17 mouse cellular contexts compared by ENCODE assay signal in genomic region chr2:76928816-76929215, GRCm38 (mm10). TPM values are rescaled to one million over a fixed set of nuclear protein-coding genes. Genes with fewer than 3 reads are reported as not detected.
A peak's percentile ranks its signal among the peaks of the same experiment; 100 is the strongest.
DNase-seq lines count a peak whose midpoint lies in the region; ATAC-seq and TF ChIP-seq lines count a peak whose summit lies in the region.
"Had no signal": no experiment of that assay in that cellular context is flagged by ENCODE, and none has a peak within 500 bp of the region (broad histone marks: within the 10 kb centered on the region; RNA-seq: fewer than 3 reads in every experiment).

No protein-coding gene starts in this region.

- TF ChIP-seq CTCF in brain, embryonic 14.5 days (IDR thresholded peaks at IDR 0.05; ENCODE audit: borderline replicate concordance, extremely low read depth, insufficient read depth, insufficient read length) = no peak

- no peaks in the 10 kb centered on the region for H3K27me3 ChIP-seq in forebrain, embryonic 15.5 days
- no peaks in the 10 kb centered on the region for H3K27me3 ChIP-seq in forebrain, embryonic 10.5 days (ENCODE audit: poor library complexity, severe bottlenecking)
- no peaks in the 10 kb centered on the region for H3K27me3 ChIP-seq in hindbrain, embryonic 16.5 days (replicated peaks; ENCODE audit: control insufficient read depth, insufficient read depth, low read length)
- H3K27me3 ChIP-seq in hindbrain, embryonic 14.5 days (ENCODE audit: control insufficient read depth, insufficient read depth, low read length) = no peaks in the 10 kb centered on the region
- H3K27me3 ChIP-seq: embryonic facial prominence, embryonic 12.5 days; liver, embryonic 12.5 days; neural tube, embryonic 13.5 days had no signal

- no peaks in the 10 kb centered on the region for H3K9me3 ChIP-seq in forebrain, embryonic 15.5 days
- H3K9me3 ChIP-seq in forebrain, embryonic 10.5 days = no peaks in the 10 kb centered on the region
- H3K9me3 ChIP-seq in hindbrain, embryonic 16.5 days (ENCODE audit: control insufficient read depth, low read length) = no peaks in the 10 kb centered on the region
- no peaks in the 10 kb centered on the region for H3K9me3 ChIP-seq in hindbrain, embryonic 14.5 days (ENCODE audit: control insufficient read depth, low read length)
- H3K9me3 ChIP-seq: embryonic facial prominence, embryonic 12.5 days; liver, embryonic 12.5 days; neural tube, embryonic 13.5 days had no signal

- H3K9ac ChIP-seq in forebrain, embryonic 15.5 days (replicated peaks) = no peak overlapping the region
- no peak overlapping the region for H3K9ac ChIP-seq in hindbrain, embryonic 16.5 days (ENCODE audit: low read depth, low read length)
- no peak overlapping the region for H3K9ac ChIP-seq in hindbrain, embryonic 14.5 days
- H3K9ac ChIP-seq: embryonic facial prominence, embryonic 12.5 days; liver, embryonic 12.5 days; neural tube, embryonic 13.5 days had no signal

- no peak for DNase-seq in forebrain, embryonic 10.5 days (ENCODE audit: extremely low spot score, low spot score)
- no peak for DNase-seq in hindbrain, embryonic 14.5 days (ENCODE audit: low spot score)
- DNase-seq in brain, embryonic 14.5 days (ENCODE audit: low read depth) = peak; percentile 59
- DNase-seq in cerebellum, postnatal 10 days = peak; percentile 82 to 83
- DNase-seq: adrenal gland, adult 8-10 months; heart, adult 18-20 months; kidney, postnatal 25 days; lung, postnatal 10 days; midbrain, embryonic 14.5 days; retina, postnatal 1 day had no signal

- H3K4me3 ChIP-seq in forebrain, embryonic 15.5 days = no peak overlapping the region
- H3K4me3 ChIP-seq in forebrain, embryonic 10.5 days = no peak overlapping the region
- H3K4me3 ChIP-seq in hindbrain, embryonic 16.5 days (ENCODE audit: low read length) = no peak overlapping the region
- no peak overlapping the region for H3K4me3 ChIP-seq in hindbrain, embryonic 14.5 days (replicated peaks; ENCODE audit: low read length)
- H3K4me3 ChIP-seq: embryonic facial prominence, embryonic 12.5 days; liver, embryonic 12.5 days; neural tube, embryonic 13.5 days had no signal

- 58% methylated on average over 3 of the region's 3 CpGs for WGBS in forebrain, embryonic 15.5 days
- 76% methylated on average over 3 of the region's 3 CpGs for WGBS in forebrain, embryonic 10.5 days
- WGBS in hindbrain, embryonic 16.5 days = 68% methylated on average over 3 of the region's 3 CpGs
- 75% methylated on average over 3 of the region's 3 CpGs for WGBS in hindbrain, embryonic 14.5 days

- no peak overlapping the region for H3K27ac ChIP-seq in forebrain, embryonic 15.5 days (replicated peaks)
- H3K27ac ChIP-seq in forebrain, embryonic 10.5 days = no peak overlapping the region
- no peak overlapping the region for H3K27ac ChIP-seq in hindbrain, embryonic 16.5 days (ENCODE audit: low read depth, low read length)
- H3K27ac ChIP-seq in hindbrain, embryonic 14.5 days = no peak overlapping the region
- H3K27ac ChIP-seq: embryonic facial prominence, embryonic 12.5 days; liver, embryonic 12.5 days; neural tube, embryonic 13.5 days had no signal

- H3K4me1 ChIP-seq in forebrain, embryonic 15.5 days = no peaks in the 10 kb centered on the region
- no peaks in the 10 kb centered on the region for H3K4me1 ChIP-seq in forebrain, embryonic 10.5 days
- H3K4me1 ChIP-seq in hindbrain, embryonic 16.5 days (ENCODE audit: control insufficient read depth, insufficient read depth, low read depth, low read length) = no peaks in the 10 kb centered on the region
- H3K4me1 ChIP-seq in hindbrain, embryonic 14.5 days (replicated peaks; ENCODE audit: control insufficient read depth, insufficient read depth, low read length) = no peaks in the 10 kb centered on the region
- H3K4me1 ChIP-seq: embryonic facial prominence, embryonic 12.5 days; liver, embryonic 12.5 days had no signal

- TF ChIP-seq POLR2A in brain, embryonic 14.5 days (IDR thresholded peaks at IDR 0.05; ENCODE audit: borderline replicate concordance, extremely low read depth, insufficient read depth, insufficient read length, poor library complexity, severe bottlenecking) = no peak

- ATAC-seq in forebrain, embryonic 15.5 days (replicated peaks) = peak; percentile 88
- peak; percentile 60; the same call in 1 of the 2 replicates for ATAC-seq in hindbrain, embryonic 16.5 days
- ATAC-seq in hindbrain, embryonic 14.5 days (ENCODE audit: low FRiP score) = no peak
- no peak for ATAC-seq in CD4-positive, CD25-positive, alpha-beta regulatory T cell, adult 4 months
- ATAC-seq in megakaryocyte progenitor cell, adult 5-6 weeks (replicated peaks; ENCODE audit: poor library complexity) = no peak
- ATAC-seq: liver, embryonic 12.5 days had no signal

- no peak overlapping the region for H3K4me2 ChIP-seq in forebrain, embryonic 15.5 days (replicated peaks)
- no peak overlapping the region for H3K4me2 ChIP-seq in hindbrain, embryonic 16.5 days (ENCODE audit: low read length)
- no peak overlapping the region for H3K4me2 ChIP-seq in hindbrain, embryonic 14.5 days (replicated peaks)
- H3K4me2 ChIP-seq: embryonic facial prominence, embryonic 12.5 days; liver, embryonic 12.5 days; neural tube, embryonic 13.5 days had no signal

- H3K36me3 ChIP-seq in forebrain, embryonic 15.5 days = no peaks in the 10 kb centered on the region
- no peaks in the 10 kb centered on the region for H3K36me3 ChIP-seq in forebrain, embryonic 10.5 days (replicated peaks)
- no peaks in the 10 kb centered on the region for H3K36me3 ChIP-seq in hindbrain, embryonic 16.5 days (ENCODE audit: control insufficient read depth, insufficient read depth, low read length)
- H3K36me3 ChIP-seq in hindbrain, embryonic 14.5 days (replicated peaks; ENCODE audit: control insufficient read depth, insufficient read depth) = no peaks in the 10 kb centered on the region
- H3K36me3 ChIP-seq: embryonic facial prominence, embryonic 12.5 days; liver, embryonic 12.5 days; neural tube, embryonic 13.5 days had no signal

RNA-seq across cellular contexts. Expression of gene Ttn, which starts 53.5 kb away (rescaled TPM):
- 0.38 and 1.0 TPM in 2 replicates for polyA plus RNA-seq in forebrain, embryonic 15.5 days (2015; fragmentation: Nextera tagmentation; extraction: Ambion mirVana)
- polyA plus RNA-seq in forebrain, embryonic 10.5 days (2016; fragmentation: Nextera tagmentation; extraction: Ambion mirVana) = 0.01 and 0.05 TPM in 2 replicates
- 0.41 and 7.7 TPM in 2 replicates for polyA plus RNA-seq in hindbrain, embryonic 16.5 days (2015; fragmentation: Nextera tagmentation; extraction: Ambion mirVana)
- polyA plus RNA-seq in hindbrain, embryonic 14.5 days (2014; fragmentation: Nextera tagmentation; extraction: Ambion mirVana) = 0.37 and 0.39 TPM in 2 replicates
- 0.14 and 0.22 TPM in 2 replicates for polyA plus RNA-seq in brain, embryonic 14.5 days (2012; rRNA removed)
- polyA plus RNA-seq in CD4-positive, CD25-positive, alpha-beta regulatory T cell, adult 4 months (2017; shearing (Covaris generic)) = 1 to 10 TPM; 5.5 to 9.2 TPM
- total RNA-seq in megakaryocyte progenitor cell, adult 5-6 weeks (2015) = 0.02 and 0.10 TPM in 2 replicates
- total RNA-seq in megakaryocyte progenitor cell, adult 5-6 weeks (2017) = 0.03 TPM in 1 of 2 replicates, not detected in the other

Comparison
In these comparisons a context has a peak if more than half of its experiments do, and no peak if none do; other contexts are left out.
1. ATAC-seq: peak in forebrain, embryonic 15.5 days (single experiment) and hindbrain, embryonic 16.5 days (single experiment); none in hindbrain, embryonic 14.5 days (single experiment), CD4-positive, CD25-positive, alpha-beta regulatory T cell, adult 4 months (single experiment) and megakaryocyte progenitor cell, adult 5-6 weeks (single experiment).
2. DNase-seq: peak in brain, embryonic 14.5 days (single experiment) and cerebellum, postnatal 10 days (2 of 2); none in forebrain, embryonic 10.5 days (single experiment) and hindbrain, embryonic 14.5 days (single experiment).